Mouse (Mus musculus) myocyte (in vitro differentiated cells): ENCODE data around the gene Rnls. TPM values are rescaled to one million over a fixed set of nuclear protein-coding genes. Genes with fewer than 3 reads are reported as not detected.

Experiments
- H3K27me3 ChIP-seq: one replicate; pipeline ENCODE4 v1.6.1; 2011; ENCODE audit not compliant: control insufficient read depth, insufficient read depth, insufficient read length
- H3K36me3 ChIP-seq: one replicate; pipeline ENCODE4 v1.6.1; 2011; ENCODE audit not compliant: control insufficient read depth, insufficient read depth
- H3K4me2 ChIP-seq: one replicate; pipeline ENCODE4 v1.6.1; 2011; ENCODE audit warnings: low read depth, control low read depth
- H3K4me3 ChIP-seq: one replicate; pipeline ENCODE4 v1.5.1; 2011; ENCODE audit warnings: mild to moderate bottlenecking, control low read depth, moderate library complexity
- H3K79me2 ChIP-seq: one replicate; pipeline ENCODE4 v1.6.1; 2011; ENCODE audit not compliant: control insufficient read depth, insufficient read depth
- H3ac ChIP-seq: one replicate; pipeline ENCODE4 v1.6.1; 2011; ENCODE audit not compliant: control insufficient read depth, insufficient read length
- CEBPB ChIP-seq: IDR thresholded peaks from 2 replicates; pipeline ENCODE4 v1.6.1; 2011; ENCODE audit warnings: mild to moderate bottlenecking, moderate library complexity; ENCODE audit not compliant: poor library complexity, insufficient read depth, severe bottlenecking
- E2F4 ChIP-seq: IDR thresholded peaks from one replicate; pipeline ENCODE4 v1.6.1; 2011; ENCODE audit warnings: mild to moderate bottlenecking, control low read depth, moderate library complexity; ENCODE audit not compliant: insufficient read depth
- MAX ChIP-seq: IDR thresholded peaks from one replicate; pipeline ENCODE4 v1.6.1; 2011; ENCODE audit warnings: low read depth, mild to moderate bottlenecking, control low read depth
- MYOD1 ChIP-seq, 3 experiments: IDR thresholded peaks; one replicate each; pipeline ENCODE4 v1.6.1; 2011; ENCODE audit warnings: control low read depth in 2 of 3, low read depth in 2 of 3, mild to moderate bottlenecking in 2 of 3, moderate library complexity in 1 of 3; ENCODE audit not compliant: insufficient read length in 2 of 3, control insufficient read depth in 1 of 3
- MYOG ChIP-seq, 3 experiments: IDR thresholded peaks; one replicate each; pipeline ENCODE4 v1.6.1; 2011; ENCODE audit warnings: control low read depth in 2 of 3, low read depth in 2 of 3, mild to moderate bottlenecking in 2 of 3; ENCODE audit not compliant: insufficient read length in 2 of 3, control insufficient read depth in 1 of 3, insufficient read depth in 1 of 3
- POLR2A ChIP-seq: IDR thresholded peaks from one replicate; pipeline ENCODE4 v1.6.1; 2011; ENCODE audit warnings: low read depth, mild to moderate bottlenecking, control low read depth, moderate library complexity; ENCODE audit not compliant: insufficient read length
- POLR2AphosphoS2 ChIP-seq: IDR thresholded peaks from one replicate; pipeline ENCODE4 v1.6.1; 2011; ENCODE audit warnings: low read depth, control low read depth; ENCODE audit not compliant: insufficient read length
- REST ChIP-seq: IDR thresholded peaks from one replicate; pipeline ENCODE4 v1.6.1; 2011; ENCODE audit warnings: mild to moderate bottlenecking, control low read depth, moderate library complexity; ENCODE audit not compliant: insufficient read depth, insufficient read length
- SRF ChIP-seq: IDR thresholded peaks from one replicate; pipeline ENCODE4 v1.6.1; 2011; ENCODE audit warnings: low read depth; ENCODE audit not compliant: control insufficient read depth, insufficient read length
- TCF12 ChIP-seq: IDR thresholded peaks from one replicate; pipeline ENCODE4 v1.6.1; 2011; ENCODE audit warnings: mild to moderate bottlenecking, control low read depth; ENCODE audit not compliant: poor library complexity, insufficient read depth, severe bottlenecking
- TCF3 ChIP-seq: IDR thresholded peaks from one replicate; pipeline ENCODE4 v1.6.1; 2011; ENCODE audit warnings: low read depth, control low read depth; ENCODE audit not compliant: insufficient read length
- USF1 ChIP-seq: IDR thresholded peaks from one replicate; pipeline ENCODE4 v1.6.1; 2011; ENCODE audit warnings: low read depth, mild to moderate bottlenecking, control low read depth, moderate library complexity
- polyA plus RNA-seq: library from polyadenylated mRNA; unstranded; fragments of >200 nt; fragmentation: generic; extraction: Trizol; gene quantifications from one replicate; pipeline ENCODE4 v1.2.1, GENCODE M21; 2012; ENCODE audit warnings: missing spikeins

Gene Rnls
- polyA plus RNA-seq, 1 experiment, result 2.0 TPM

GRCm38 (mm10) chr19:33178367-33178766, 213.7 kb downstream of the Rnls start:
- Histone ChIP-seq H3K27me3 (no peaks in the 10 kb centered on the region), H3K4me3 (no peak overlapping the region), H3K79me2 (no peaks in the 10 kb centered on the region), H3K36me3 (no peaks in the 10 kb centered on the region), H3K4me2 (no peak overlapping the region), H3ac (no peak overlapping the region)
- TF ChIP-seq SRF (no peak), MYOG (IDR thresholded peaks at IDR 0.05; ENCODE audit: control insufficient read depth in 1 of 3, insufficient read depth in 1 of 3, insufficient read length in 2 of 3, low read depth in 2 of 3) (no peak), CEBPB (no peak)

- H3K27me3 ChIP-seq, result no peaks in the 10 kb centered on the region
- no peaks in the 10 kb centered on the region for H3K36me3 ChIP-seq
Observed at GRCm38 (mm10) chr19:33173991-33174390, 218.1 kb downstream of the Rnls start.

GRCm38 (mm10) chr19:33169881-33170280, 222.2 kb downstream of the Rnls start:
- TF ChIP-seq CEBPB, result no peak
- TF ChIP-seq MAX, result no peak
- TF ChIP-seq REST, result no peak
- no peak for TF ChIP-seq POLR2AphosphoS2
- no peak for TF ChIP-seq MYOG (IDR thresholded peaks at IDR 0.05; ENCODE audit: control insufficient read depth in 1 of 3, insufficient read depth in 1 of 3, insufficient read length in 2 of 3, low read depth in 2 of 3)
- no peak for TF ChIP-seq TCF12
- no peak for TF ChIP-seq USF1
- no peak for TF ChIP-seq TCF3
- no peak for TF ChIP-seq POLR2A
- TF ChIP-seq SRF, result no peak
- TF ChIP-seq E2F4, result no peak
- no peak for TF ChIP-seq MYOD1 (IDR thresholded peaks at IDR 0.05; ENCODE audit: control insufficient read depth in 1 of 3, insufficient read length in 2 of 3, low read depth in 2 of 3)
- Histone ChIP-seq H3K4me2 (no peak overlapping the region), H3K4me3 (no peak overlapping the region), H3ac (no peak overlapping the region), H3K36me3 (no peaks in the 10 kb centered on the region), H3K27me3 (no peaks in the 10 kb centered on the region), H3K79me2 (no peaks in the 10 kb centered on the region)

More at GRCm38 (mm10) chr19:33173991-33174390, 218.1 kb downstream of the Rnls start:
- Histone ChIP-seq H3K4me2 (no peak overlapping the region), H3K79me2 (no peaks in the 10 kb centered on the region), H3K4me3 (no peak overlapping the region), H3ac (no peak overlapping the region)
- TF ChIP-seq MYOD1 (IDR thresholded peaks at IDR 0.05; ENCODE audit: control insufficient read depth in 1 of 3, insufficient read length in 2 of 3, low read depth in 2 of 3), result no peak
- TF ChIP-seq CEBPB, result no peak
- TF ChIP-seq MAX, result no peak
- TF ChIP-seq MYOG (IDR thresholded peaks at IDR 0.05; ENCODE audit: control insufficient read depth in 1 of 3, insufficient read depth in 1 of 3, insufficient read length in 2 of 3, low read depth in 2 of 3), result no peak
- TF ChIP-seq SRF, result no peak
- TF ChIP-seq TCF12, result no peak
- no peak for TF ChIP-seq POLR2AphosphoS2
- no peak for TF ChIP-seq POLR2A
- TF ChIP-seq USF1, result no peak
- no peak for TF ChIP-seq E2F4
- no peak for TF ChIP-seq REST
- TF ChIP-seq TCF3, result no peak

GRCm38 (mm10) chr19:33167528-33168264, 224.4 kb downstream of the Rnls start:
- Histone ChIP-seq H3K4me2 (no peak overlapping the region), H3K79me2 (no peaks in the 10 kb centered on the region), H3K36me3 (no peaks in the 10 kb centered on the region), H3K27me3 (no peaks in the 10 kb centered on the region), H3K4me3 (no peak overlapping the region), H3ac (no peak overlapping the region)
- TF ChIP-seq REST (no peak), MAX (no peak), MYOG (IDR thresholded peaks at IDR 0.05; ENCODE audit: control insufficient read depth in 1 of 3, insufficient read depth in 1 of 3, insufficient read length in 2 of 3, low read depth in 2 of 3) (no peak), POLR2AphosphoS2 (no peak), CEBPB (no peak), SRF (no peak)

GRCm38 (mm10) chr19:33164801-33165200, 227.3 kb downstream of the Rnls start:
- Histone ChIP-seq H3ac (no peak overlapping the region), H3K4me2 (no peak overlapping the region), H3K27me3 (no peaks in the 10 kb centered on the region), H3K79me2 (no peaks in the 10 kb centered on the region), H3K36me3 (no peaks in the 10 kb centered on the region), H3K4me3 (no peak overlapping the region)
- no peak for TF ChIP-seq E2F4
- no peak for TF ChIP-seq USF1
- no peak for TF ChIP-seq POLR2AphosphoS2
- no peak for TF ChIP-seq REST
- no peak for TF ChIP-seq POLR2A
- TF ChIP-seq MYOD1 (IDR thresholded peaks at IDR 0.05; ENCODE audit: control insufficient read depth in 1 of 3, insufficient read length in 2 of 3, low read depth in 2 of 3), result no peak
- no peak for TF ChIP-seq TCF12
- no peak for TF ChIP-seq CEBPB
- no peak for TF ChIP-seq TCF3
- TF ChIP-seq SRF, result no peak
- no peak for TF ChIP-seq MAX
- TF ChIP-seq MYOG (IDR thresholded peaks at IDR 0.05; ENCODE audit: control insufficient read depth in 1 of 3, insufficient read depth in 1 of 3, insufficient read length in 2 of 3, low read depth in 2 of 3), result no peak
